Mouse (Mus musculus): Measurements from ENCODE around the gene Znrf1. TPM values are rescaled to one million over a fixed set of nuclear protein-coding genes. Genes with fewer than 3 reads are reported as not detected.
A peak's percentile ranks its signal among the peaks of the same experiment; 100 is the strongest.

Gene Znrf1
- polyA plus RNA-seq, 1 experiment from 2014 or later, result 25.3 TPM

- no peaks in the 10 kb centered on the region for H3K27me3 ChIP-seq (ENCODE audit: poor library complexity, severe bottlenecking)
- no peaks in the 10 kb centered on the region for H3K9me3 ChIP-seq
- no peak overlapping the region for H3K4me3 ChIP-seq
- H3K36me3 ChIP-seq (replicated peaks), result peaks cover 63% of the 10 kb centered on the region
- H3K27ac ChIP-seq, result no peak overlapping the region
- no peak for DNase-seq (ENCODE audit: extremely low spot score, low spot score)
- peaks cover 22% of the 10 kb centered on the region for H3K4me1 ChIP-seq
Observed at GRCm38 (mm10) chr8:111576501-111576900, 40.6 kb downstream of the Znrf1 start.

GRCm38 (mm10) chr8:111577880-111578533 is 42.1 kb downstream of the Znrf1 start:
- 93% methylated on average over 9 of the region's 9 CpGs for WGBS

GRCm38 (mm10) chr8:111579318-111579717 is 43.4 kb downstream of the Znrf1 start:
- H3K27ac ChIP-seq, result no peak overlapping the region
- H3K4me3 ChIP-seq, result no peak overlapping the region
- peaks cover 4% of the 10 kb centered on the region; the same call in 1 of the 2 replicates for H3K9me3 ChIP-seq
- peaks cover 76% of the 10 kb centered on the region for H3K36me3 ChIP-seq (replicated peaks)
- no peaks in the 10 kb centered on the region for H3K27me3 ChIP-seq (ENCODE audit: poor library complexity, severe bottlenecking)
- no peaks in the 10 kb centered on the region for H3K4me1 ChIP-seq
- 89% methylated on average over 1 of the region's 1 CpGs for WGBS
- DNase-seq (ENCODE audit: extremely low spot score, low spot score), result no peak

More at GRCm38 (mm10) chr8:111577880-111578533, 42.1 kb downstream of the Znrf1 start:
- no peak overlapping the region for H3K27ac ChIP-seq
- H3K4me3 ChIP-seq, result no peak overlapping the region
- H3K9me3 ChIP-seq, result no peaks in the 10 kb centered on the region
- H3K4me1 ChIP-seq, result peaks cover 7% of the 10 kb centered on the region
- DNase-seq (ENCODE audit: extremely low spot score, low spot score), result no peak
- peaks cover 72% of the 10 kb centered on the region for H3K36me3 ChIP-seq (replicated peaks)
- H3K27me3 ChIP-seq (ENCODE audit: poor library complexity, severe bottlenecking), result no peaks in the 10 kb centered on the region

GRCm38 (mm10) chr8:111580306-111580705 is 44.4 kb downstream of the Znrf1 start:
- Histone ChIP-seq H3K9me3 (peaks cover 4% of the 10 kb centered on the region; the same call in 1 of the 2 replicates), H3K4me3 (no peak overlapping the region), H3K27me3 (ENCODE audit: poor library complexity, severe bottlenecking) (no peaks in the 10 kb centered on the region), H3K4me1 (no peaks in the 10 kb centered on the region), H3K27ac (no peak overlapping the region), H3K36me3 (replicated peaks) (peaks cover 69% of the 10 kb centered on the region)
- WGBS, result 96% methylated on average over 3 of the region's 3 CpGs
- no peak for DNase-seq (ENCODE audit: extremely low spot score, low spot score)

GRCm38 (mm10) chr8:111582386-111582785 is 46.5 kb downstream of the Znrf1 start:
- Histone ChIP-seq H3K4me1 (no peaks in the 10 kb centered on the region), H3K27me3 (ENCODE audit: poor library complexity, severe bottlenecking) (no peaks in the 10 kb centered on the region), H3K9me3 (peaks cover 4% of the 10 kb centered on the region; the same call in 1 of the 2 replicates), H3K27ac (no peak overlapping the region), H3K4me3 (no peak overlapping the region), H3K36me3 (replicated peaks) (peaks cover 52% of the 10 kb centered on the region)
- WGBS, result 94% methylated on average over 3 of the region's 3 CpGs
- no peak for DNase-seq (ENCODE audit: extremely low spot score, low spot score)

- Histone ChIP-seq H3K4me3 (no peak overlapping the region), H3K27me3 (ENCODE audit: poor library complexity, severe bottlenecking) (no peaks in the 10 kb centered on the region), H3K4me1 (no peaks in the 10 kb centered on the region), H3K36me3 (replicated peaks) (peaks cover 31% of the 10 kb centered on the region), H3K9me3 (peaks cover 4% of the 10 kb centered on the region; the same call in 1 of the 2 replicates), H3K27ac (no peak overlapping the region)
- 94% methylated on average over 3 of the region's 3 CpGs for WGBS
- DNase-seq (ENCODE audit: extremely low spot score, low spot score), result no peak
Observed at GRCm38 (mm10) chr8:111584946-111585345, 49.0 kb downstream of the Znrf1 start.

GRCm38 (mm10) chr8:111587545-111588094 is 51.7 kb downstream of the Znrf1 start:
- H3K36me3 ChIP-seq (replicated peaks), result peaks cover 30% of the 10 kb centered on the region
- no peak for DNase-seq (ENCODE audit: extremely low spot score, low spot score)
- H3K4me1 ChIP-seq, result peaks cover 6% of the 10 kb centered on the region
- no peaks in the 10 kb centered on the region for H3K27me3 ChIP-seq (ENCODE audit: poor library complexity, severe bottlenecking)
- H3K27ac ChIP-seq, result no peak overlapping the region
- no peak overlapping the region for H3K4me3 ChIP-seq
- 94% methylated on average over 1 of the region's 1 CpGs for WGBS
- H3K9me3 ChIP-seq, result peaks cover 4% of the 10 kb centered on the region; the same call in 1 of the 2 replicates

GRCm38 (mm10) chr8:111588336-111588735 is 52.4 kb downstream of the Znrf1 start:
- no peak for DNase-seq (ENCODE audit: extremely low spot score, low spot score)
- WGBS, result 80% methylated on average over 2 of the region's 2 CpGs
- H3K27ac ChIP-seq, result no peak overlapping the region
- H3K4me3 ChIP-seq, result no peak overlapping the region
- H3K4me1 ChIP-seq, result peaks cover 13% of the 10 kb centered on the region
- no peaks in the 10 kb centered on the region for H3K27me3 ChIP-seq (ENCODE audit: poor library complexity, severe bottlenecking)
- H3K36me3 ChIP-seq (replicated peaks), result peaks cover 28% of the 10 kb centered on the region
- H3K9me3 ChIP-seq, result peaks cover 4% of the 10 kb centered on the region; the same call in 1 of the 2 replicates

- DNase-seq (ENCODE audit: extremely low spot score, low spot score), result no peak
- Histone ChIP-seq H3K4me1 (peaks cover 29% of the 10 kb centered on the region), H3K9me3 (no peaks in the 10 kb centered on the region), H3K4me3 (no peak overlapping the region), H3K36me3 (replicated peaks) (peaks cover 15% of the 10 kb centered on the region), H3K27ac (no peak overlapping the region), H3K27me3 (ENCODE audit: poor library complexity, severe bottlenecking) (no peaks in the 10 kb centered on the region)
- WGBS, result 89% methylated on average over 3 of the region's 3 CpGs
Observed at GRCm38 (mm10) chr8:111590214-111590613, 54.3 kb downstream of the Znrf1 start.

GRCm38 (mm10) chr8:111591176-111591575 is 55.3 kb downstream of the Znrf1 start:
- H3K27ac ChIP-seq, result no peak overlapping the region
- no peak overlapping the region for H3K4me3 ChIP-seq
- H3K36me3 ChIP-seq (replicated peaks), result peaks cover 15% of the 10 kb centered on the region
- peaks cover 38% of the 10 kb centered on the region for H3K4me1 ChIP-seq
- no peaks in the 10 kb centered on the region for H3K27me3 ChIP-seq (ENCODE audit: poor library complexity, severe bottlenecking)
- H3K9me3 ChIP-seq, result no peaks in the 10 kb centered on the region
- DNase-seq (ENCODE audit: extremely low spot score, low spot score), result no peak

GRCm38 (mm10) chr8:111592390-111592910 is 56.6 kb downstream of the Znrf1 start:
- DNase-seq (ENCODE audit: extremely low spot score, low spot score), result no peak
- Histone ChIP-seq H3K27me3 (ENCODE audit: poor library complexity, severe bottlenecking) (no peaks in the 10 kb centered on the region), H3K36me3 (replicated peaks) (peaks cover 15% of the 10 kb centered on the region), H3K9me3 (no peaks in the 10 kb centered on the region), H3K4me3 (no peak overlapping the region), H3K27ac (no peak overlapping the region), H3K4me1 (peaks cover 51% of the 10 kb centered on the region)
- WGBS, result 80% methylated on average over 7 of the region's 7 CpGs

- H3K9me3 ChIP-seq, result no peaks in the 10 kb centered on the region
- H3K27ac ChIP-seq, result 0 out of 2 replicates have a peak overlapping the region, but pooled peaks have one; percentile 13
- H3K4me3 ChIP-seq, result no peak overlapping the region
- peaks cover 15% of the 10 kb centered on the region for H3K36me3 ChIP-seq (replicated peaks)
- no peaks in the 10 kb centered on the region for H3K27me3 ChIP-seq (ENCODE audit: poor library complexity, severe bottlenecking)
- H3K4me1 ChIP-seq, result peaks cover 56% of the 10 kb centered on the region
- 80% methylated on average over 3 of the region's 3 CpGs for WGBS
- DNase-seq (ENCODE audit: extremely low spot score, low spot score), result no peak
Observed at GRCm38 (mm10) chr8:111594044-111594840, 58.3 kb downstream of the Znrf1 start.

Data from forebrain, embryonic 10.5 days (tissue).